Mouse (Mus musculus) hindbrain, embryonic 15.5 days (tissue): ENCODE data around the gene Tprn. TPM values are rescaled to one million over a fixed set of nuclear protein-coding genes. Genes with fewer than 3 reads are reported as not detected.
"Not testable (repeated sequence)": the region's sequence is repeated elsewhere in the genome, so short reads cannot be mapped to it uniquely, and the experiment has no call there.

ENCODE experiments used
- ATAC-seq: fragments of 200-750 bp; cut with Nextera tagmentation; 2 replicates; pipeline ENCODE4 v1.8.0; 2017; ENCODE audit warnings: low read depth, moderate number of reproducible peaks, moderate TSS enrichment; ENCODE audit not compliant: low FRiP score
- H3K27ac ChIP-seq: fragments of 300-500 bp; sonication (generic); replicated peaks from 2 replicates; pipeline ENCODE4 v1.5.1; 2015; ENCODE audit warnings: mild to moderate bottlenecking, inconsistent platforms
- H3K27me3 ChIP-seq: fragments of 300-500 bp; sonication (generic); 2 replicates; pipeline ENCODE4 v1.6.1; 2015; ENCODE audit warnings: control low read depth, inconsistent platforms
- H3K36me3 ChIP-seq: fragments of 300-500 bp; sonication (generic); 2 replicates; pipeline ENCODE4 v1.6.1; 2015; ENCODE audit warnings: control low read depth, inconsistent platforms
- H3K4me1 ChIP-seq: fragments of 300-500 bp; sonication (generic); replicated peaks from 2 replicates; pipeline ENCODE4 v1.6.1; 2015; ENCODE audit warnings: control low read depth, inconsistent platforms
- H3K4me2 ChIP-seq: fragments of 300-500 bp; sonication (generic); 2 replicates; pipeline ENCODE4 v1.6.1; 2015; ENCODE audit warnings: moderate library complexity, mild to moderate bottlenecking, inconsistent platforms
- H3K4me3 ChIP-seq: fragments of 300-500 bp; sonication (generic); 2 replicates; pipeline ENCODE4 v1.5.1; 2015; ENCODE audit warnings: mild to moderate bottlenecking, inconsistent platforms
- H3K9ac ChIP-seq: fragments of 300-500 bp; sonication (generic); 2 replicates; pipeline ENCODE4 v1.6.1; 2015; ENCODE audit warnings: inconsistent platforms
- H3K9me3 ChIP-seq: fragments of 300-500 bp; sonication (generic); 2 replicates; pipeline ENCODE4 v1.6.1; 2016; ENCODE audit warnings: control low read depth, inconsistent platforms
- WGBS: fragments of 180-500 bp; shearing (Covaris S2); methylation state at CpG from one replicate; pipeline ENCODE4 v1.1.7; 2015; 5-methylcytosine and 5-hydroxymethylcytosine counted together
- polyA plus RNA-seq: library from polyadenylated mRNA; unstranded; fragments of >200 nt; fragmentation: Nextera tagmentation; extraction: Ambion mirVana; gene quantifications from 2 replicates; pipeline ENCODE4 v1.2.1, GENCODE M21; 2015

Gene Tprn
- polyA plus RNA-seq, 1 experiment from 2014 or later = 21.5 TPM

DNA sequence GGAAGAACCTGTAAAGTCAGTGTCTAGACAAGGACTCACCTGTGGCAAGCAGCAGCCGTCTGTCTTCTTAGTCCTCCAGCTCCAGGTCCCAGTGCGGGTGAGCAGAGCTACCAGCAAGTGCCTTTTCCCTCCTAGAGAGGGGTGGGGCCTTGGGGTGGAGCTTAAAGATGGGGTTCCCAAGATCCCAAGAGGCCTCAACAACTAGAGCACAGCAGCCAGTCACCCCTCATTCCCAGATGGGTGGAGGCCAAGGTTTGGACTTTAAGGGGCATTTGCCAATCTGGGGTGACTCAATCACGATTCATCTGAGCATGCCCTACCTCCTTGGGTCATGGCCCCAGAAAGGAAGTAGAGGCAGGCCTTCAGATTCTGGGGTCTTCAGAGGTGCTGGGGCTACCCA is 22.7 kb upstream of the Tprn start:
- Histone ChIP-seq H3K4me2 (no peak overlapping the region), H3K9ac (no peak overlapping the region), H3K27ac (no peak overlapping the region), H3K27me3 (peaks cover 4% of the 10 kb centered on the region; the same call in 1 of the 2 replicates), H3K4me3 (no peak overlapping the region), H3K9me3 (no peaks in the 10 kb centered on the region), H3K4me1 (peaks cover 37% of the 10 kb centered on the region), H3K36me3 (no peaks in the 10 kb centered on the region)
- ATAC-seq = no peak
- WGBS = 88% methylated on average over 3 of the region's 3 CpGs

DNA sequence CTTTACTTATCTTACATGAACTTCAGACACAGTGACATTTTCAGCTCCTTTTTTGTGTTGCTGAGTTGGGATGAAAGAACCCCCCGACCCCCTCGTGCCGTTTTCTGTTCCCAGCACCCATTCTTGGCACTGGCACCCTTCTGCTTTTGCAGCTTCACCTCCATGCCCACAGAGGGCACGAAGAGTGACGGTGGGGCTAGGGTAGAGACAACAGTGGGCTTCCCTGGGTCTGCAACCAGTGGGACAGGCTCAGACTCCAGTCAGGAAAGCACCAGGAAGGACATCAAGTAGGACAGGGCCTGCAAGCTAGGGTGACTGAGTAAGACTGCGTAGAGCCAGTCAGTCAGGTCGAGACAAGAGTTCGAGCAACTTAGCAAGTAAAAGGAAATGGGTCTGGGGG is 22.1 kb upstream of the Tprn start:
- H3K4me2 ChIP-seq = peak overlapping the region; percentile 92

DNA sequence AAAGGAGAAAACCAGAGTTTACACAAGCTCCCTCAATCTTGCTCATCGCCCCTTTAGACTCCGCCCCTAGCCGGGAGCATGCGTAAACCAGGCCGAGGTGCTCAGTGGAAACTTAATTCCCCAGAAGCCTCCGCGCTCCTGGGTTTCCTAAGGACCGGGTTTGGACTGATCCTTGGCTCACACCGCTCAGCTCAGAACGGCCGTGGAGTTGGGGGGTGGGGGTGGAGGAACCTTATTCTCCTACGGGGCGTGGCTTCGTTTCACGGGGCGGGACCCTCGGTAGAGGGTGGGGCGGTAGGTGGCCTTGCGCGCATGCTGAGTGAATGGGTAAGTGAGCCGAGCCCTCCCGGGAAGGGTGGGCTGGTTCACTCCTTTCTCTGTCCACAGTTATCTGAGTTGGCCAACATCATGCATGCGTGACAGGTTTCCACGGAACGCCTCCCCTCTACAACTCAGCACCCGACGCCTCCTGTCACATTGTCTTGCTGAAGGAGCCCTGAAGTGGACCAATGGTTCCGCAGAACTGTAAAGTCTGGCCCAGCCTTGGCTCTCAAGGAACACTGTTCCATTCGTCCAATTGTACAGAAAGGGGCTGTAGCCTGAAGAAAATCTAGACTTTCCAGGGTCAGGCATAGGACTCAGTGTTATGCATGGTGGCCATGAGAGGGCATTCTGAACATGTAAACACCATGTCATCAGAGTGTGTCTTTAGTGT is 21.5 kb upstream of the Tprn start:
- peak; percentile 83 for ATAC-seq
- Histone ChIP-seq H3K27ac (peak overlapping the region; percentile 72), H3K4me1 (peaks cover 37% of the 10 kb centered on the region), H3K36me3 (no peaks in the 10 kb centered on the region; the same call in 1 of the 2 replicates), H3K9me3 (no peaks in the 10 kb centered on the region), H3K9ac (peak overlapping the region; percentile 24), H3K27me3 (peaks cover 4% of the 10 kb centered on the region; the same call in 1 of the 2 replicates), H3K4me2 (peak overlapping the region; percentile 92), H3K4me3 (peak overlapping the region; percentile 61)
- WGBS = 1% methylated on average over 29 of the region's 29 CpGs

More for the DNA sequence above, 22.1 kb upstream of the Tprn start:
- no peaks in the 10 kb centered on the region; the same call in 1 of the 2 replicates for H3K36me3 ChIP-seq
- H3K9ac ChIP-seq = no peak overlapping the region
- H3K27ac ChIP-seq = peak overlapping the region; percentile 72
- ATAC-seq = peak; percentile 23
- H3K4me3 ChIP-seq = peak overlapping the region; percentile 61
- no peaks in the 10 kb centered on the region for H3K9me3 ChIP-seq
- peaks cover 37% of the 10 kb centered on the region for H3K4me1 ChIP-seq
- 54% methylated on average over 8 of the region's 8 CpGs for WGBS
- H3K27me3 ChIP-seq = peaks cover 4% of the 10 kb centered on the region; the same call in 1 of the 2 replicates

DNA sequence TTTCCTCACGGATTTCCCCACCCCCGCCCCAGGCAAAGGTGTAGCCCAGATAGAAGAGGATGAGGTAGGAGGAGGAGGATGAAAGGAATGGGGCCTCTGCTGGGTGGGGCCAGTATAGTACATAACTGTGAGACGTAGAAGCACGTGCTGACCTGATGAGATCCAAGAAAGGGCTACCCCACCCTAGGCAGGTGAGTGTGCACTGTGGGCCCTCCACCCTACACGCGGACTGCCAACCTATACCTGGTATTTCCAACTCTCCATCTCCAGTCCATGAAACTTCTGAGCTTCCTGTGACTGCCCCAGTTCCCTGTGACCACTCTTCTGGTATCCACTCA is 21.0 kb upstream of the Tprn start:
- peaks cover 37% of the 10 kb centered on the region for H3K4me1 ChIP-seq
- peak; percentile 32 for ATAC-seq
- H3K4me3 ChIP-seq = peak overlapping the region; percentile 61
- peak overlapping the region; percentile 81 for H3K9ac ChIP-seq
- H3K36me3 ChIP-seq = no peaks in the 10 kb centered on the region; the same call in 1 of the 2 replicates
- H3K27me3 ChIP-seq = peaks cover 4% of the 10 kb centered on the region; the same call in 1 of the 2 replicates
- no peaks in the 10 kb centered on the region for H3K9me3 ChIP-seq
- 12% methylated on average over 6 of the region's 6 CpGs for WGBS
- H3K4me2 ChIP-seq = peak overlapping the region; percentile 92
- H3K27ac ChIP-seq = peak overlapping the region; percentile 72

DNA sequence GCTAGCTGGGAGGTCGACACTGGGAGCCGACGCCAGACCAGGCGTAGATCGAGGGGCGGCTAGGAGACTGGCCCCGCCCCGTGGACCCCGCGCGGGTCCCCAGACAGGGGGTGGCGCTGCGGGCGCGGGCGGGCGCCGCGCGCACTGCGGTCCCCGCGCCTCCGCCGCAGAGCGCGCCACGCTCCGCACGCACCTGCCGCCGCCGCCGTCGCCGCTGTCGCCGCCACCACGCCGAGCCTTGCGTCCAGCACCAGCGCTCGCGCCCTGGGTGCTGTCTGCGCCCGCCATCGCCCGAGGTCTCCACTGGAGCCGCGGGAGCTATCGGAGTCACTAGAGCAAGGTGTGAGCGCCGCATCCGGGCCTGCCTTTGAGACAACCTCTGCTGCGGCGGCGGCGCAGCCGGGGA is 20.3 kb upstream of the Tprn start, which contains the start of the genes Rnf208 and Cysrt1:
Gene Rnf208, plus strand, starts transcription at position 155 of the 406 bp plus-strand sequence.
Gene Cysrt1, minus strand, starts transcription at position 352 of the 406 bp plus-strand sequence.
- no peaks in the 10 kb centered on the region for H3K9me3 ChIP-seq
- peak within 1 kb of the TSS; percentile 61 for H3K4me3 ChIP-seq
- H3K4me2 ChIP-seq = peak within 1 kb of the TSS; percentile 92
- peak within 1 kb of the TSS; percentile 81 for H3K9ac ChIP-seq
- H3K27me3 ChIP-seq = peaks cover 4% of the 10 kb centered on the region; the same call in 1 of the 2 replicates
- 0% methylated on average over 40 of the region's 59 CpGs for WGBS
- H3K36me3 ChIP-seq = no peaks in the 10 kb centered on the region; the same call in 1 of the 2 replicates
- ATAC-seq = peak; percentile 65
- peaks cover 37% of the 10 kb centered on the region for H3K4me1 ChIP-seq
- peak within 1 kb of the TSS; percentile 72 for H3K27ac ChIP-seq

DNA sequence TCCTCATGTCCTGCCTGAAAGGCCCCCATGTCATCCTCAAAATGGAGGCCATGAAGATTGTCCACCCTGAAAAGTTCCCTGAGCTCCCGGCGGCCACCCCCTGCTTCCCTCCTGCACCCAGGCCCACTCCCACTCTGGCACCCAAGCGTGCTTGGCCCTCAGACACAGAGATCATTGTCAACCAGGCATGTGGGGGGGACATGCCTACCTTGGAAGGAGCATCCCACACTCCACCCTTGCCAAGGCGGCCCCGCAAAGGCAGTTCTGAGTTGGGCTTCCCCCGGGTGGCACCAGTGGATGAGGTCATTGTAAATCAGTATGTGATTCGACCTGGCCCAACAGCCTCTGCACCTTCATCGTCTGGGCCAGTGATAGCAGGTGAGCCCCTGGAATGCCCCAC is 19.1 kb upstream of the Tprn start:
- Histone ChIP-seq H3K4me1 (peaks cover 37% of the 10 kb centered on the region), H3K27me3 (no peaks in the 10 kb centered on the region), H3K4me2 (peak overlapping the region; percentile 92), H3K4me3 (peak overlapping the region; percentile 61), H3K9ac (peak overlapping the region; percentile 81), H3K27ac (no peak overlapping the region), H3K9me3 (no peaks in the 10 kb centered on the region), H3K36me3 (no peaks in the 10 kb centered on the region; the same call in 1 of the 2 replicates)
- WGBS = 83% methylated on average over 8 of the region's 8 CpGs
- no peak for ATAC-seq

DNA sequence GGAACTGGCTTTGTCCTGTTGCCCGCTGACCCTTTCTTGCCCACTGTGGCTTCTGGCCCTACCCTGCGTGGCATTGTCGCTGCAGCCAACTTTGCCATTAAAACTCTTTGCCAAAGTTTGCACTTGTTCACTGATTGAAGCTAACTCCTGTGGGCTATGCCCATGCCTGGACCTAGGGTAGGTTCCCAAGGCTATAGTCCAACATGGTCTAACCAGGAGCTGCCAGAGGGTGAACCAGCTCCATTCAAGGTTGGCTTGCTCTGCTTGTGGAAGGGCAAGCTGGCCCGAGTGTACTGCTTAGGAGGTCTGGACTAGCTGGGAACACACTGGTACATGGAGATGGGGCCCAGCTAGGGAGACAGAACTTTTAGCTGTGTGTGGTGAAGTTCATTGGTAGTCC is 18.3 kb upstream of the Tprn start:
- 90% methylated on average over 4 of the region's 4 CpGs for WGBS
- H3K36me3 ChIP-seq = no peaks in the 10 kb centered on the region; the same call in 1 of the 2 replicates
- H3K27me3 ChIP-seq = no peaks in the 10 kb centered on the region
- no peak for ATAC-seq
- H3K4me2 ChIP-seq = 0 out of 2 replicates have a peak overlapping the region, but pooled peaks have one; percentile 92
- no peaks in the 10 kb centered on the region for H3K9me3 ChIP-seq
- no peak overlapping the region for H3K9ac ChIP-seq
- peaks cover 37% of the 10 kb centered on the region for H3K4me1 ChIP-seq
- H3K27ac ChIP-seq = no peak overlapping the region
- H3K4me3 ChIP-seq = no peak overlapping the region

DNA sequence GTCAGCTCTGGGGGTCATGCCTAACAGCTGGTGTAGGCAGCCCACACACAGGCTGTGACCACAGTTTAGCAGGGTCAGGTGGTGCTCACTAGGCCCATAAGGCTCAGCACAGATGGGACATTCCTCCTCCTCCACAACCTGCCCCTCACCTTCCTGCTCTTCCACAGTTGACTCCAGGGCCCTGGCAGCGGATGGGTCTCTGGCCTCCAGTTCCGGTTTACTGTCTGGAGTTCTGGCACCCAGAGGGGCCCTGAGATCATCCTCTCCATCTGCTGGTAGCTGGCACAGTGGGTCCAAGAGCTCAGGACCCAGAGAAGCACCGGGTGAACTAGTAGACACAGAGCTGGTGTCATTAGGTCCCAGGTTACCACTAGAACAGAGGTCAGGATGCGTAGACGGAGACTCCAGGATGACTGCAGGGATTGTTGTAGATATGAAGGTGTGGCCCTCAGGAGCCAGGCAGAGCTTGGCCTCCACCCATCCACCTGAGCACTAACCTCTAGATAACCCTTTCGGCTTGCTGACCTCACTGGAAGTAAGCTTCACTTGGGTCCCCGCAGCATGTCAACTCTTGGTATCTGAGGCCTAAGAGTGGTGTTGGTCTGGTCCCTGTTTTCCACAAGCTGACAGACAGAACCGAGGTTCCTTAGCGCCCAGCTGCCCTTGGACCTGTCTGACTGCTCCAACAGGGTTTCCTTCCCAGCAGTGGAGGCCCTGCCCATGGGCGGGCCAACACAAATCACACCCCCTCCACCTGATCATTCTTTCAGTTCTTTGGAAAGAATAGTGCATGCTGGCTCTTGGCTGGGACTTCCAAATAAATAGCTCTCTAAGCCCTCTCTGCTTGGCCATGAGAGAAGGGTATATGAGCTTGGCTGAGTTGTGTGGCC is 16.0 kb upstream of the Tprn start, which contains the start of gene AL732309.1:
Gene AL732309.1, minus strand, starts transcription at position 681 of the 890 bp plus-strand sequence.
- ATAC-seq = no peak
- H3K36me3 ChIP-seq = peaks cover 8% of the 10 kb centered on the region; the same call in 1 of the 2 replicates
- WGBS = 92% methylated on average over 10 of the region's 10 CpGs

DNA sequence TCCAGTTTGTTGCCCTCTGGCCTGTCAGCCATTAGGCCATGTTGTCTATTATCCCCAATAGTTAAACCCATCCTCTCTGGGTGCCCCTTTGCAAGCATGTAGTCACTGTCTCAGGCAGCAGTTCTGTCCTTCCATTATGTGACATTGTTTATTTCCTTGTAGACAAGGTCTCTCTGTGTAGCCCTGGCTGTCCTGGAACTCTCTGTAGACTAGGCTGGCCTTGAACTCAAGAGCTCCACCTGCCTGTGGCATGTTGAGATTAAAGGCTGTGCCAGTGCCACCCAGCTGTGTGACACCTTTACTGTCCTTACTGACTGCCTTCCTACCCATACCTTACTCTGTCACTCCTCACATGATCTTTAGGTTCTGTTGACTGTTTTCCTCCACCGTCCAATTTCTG is 10.1 kb upstream of the Tprn start:
- Histone ChIP-seq H3K27ac (no peak overlapping the region), H3K9me3 (no peaks in the 10 kb centered on the region), H3K27me3 (no peaks in the 10 kb centered on the region), H3K4me2 (no peak overlapping the region), H3K4me3 (no peak overlapping the region), H3K9ac (no peak overlapping the region), H3K4me1 (peaks cover 20% of the 10 kb centered on the region), H3K36me3 (0 out of 2 replicates have a peak, but pooled peaks cover 10% of the 10 kb centered on the region)
- WGBS = 93% methylated on average over 1 of the region's 1 CpGs
- ATAC-seq = no peak

More for the DNA sequence above, 16.0 kb upstream of the Tprn start, which contains the start of gene AL732309.1:
- no peak within 1 kb of the TSS for H3K4me3 ChIP-seq
- H3K4me2 ChIP-seq = no peak within 1 kb of the TSS
- peaks cover 24% of the 10 kb centered on the region for H3K4me1 ChIP-seq
- H3K9ac ChIP-seq = no peak within 1 kb of the TSS
- no peaks in the 10 kb centered on the region for H3K9me3 ChIP-seq
- no peaks in the 10 kb centered on the region for H3K27me3 ChIP-seq
- H3K27ac ChIP-seq = no peak within 1 kb of the TSS

DNA sequence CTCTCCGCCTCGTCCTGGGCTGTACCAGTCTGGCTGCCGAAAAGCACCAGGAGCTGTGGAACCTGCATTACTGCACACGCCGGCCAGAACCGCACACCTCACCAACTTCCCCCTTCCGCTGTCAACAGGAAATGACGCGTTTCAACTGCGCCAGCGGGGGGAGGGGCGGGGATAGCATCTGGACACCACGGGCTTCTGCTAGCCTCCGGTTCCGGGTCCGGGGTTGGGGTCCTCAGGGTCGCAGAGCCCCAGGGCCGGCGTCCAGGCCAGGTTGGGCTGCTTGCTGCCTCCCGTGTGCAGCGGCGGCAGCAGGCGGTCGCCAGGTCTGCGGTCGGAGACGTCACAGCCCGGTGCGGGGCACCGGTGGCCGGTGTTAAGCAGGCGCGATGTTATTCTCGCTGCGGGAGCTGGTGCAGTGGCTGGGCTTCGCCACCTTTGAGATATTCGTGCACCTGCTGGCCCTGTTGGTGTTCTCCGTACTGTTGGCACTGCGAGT is 7.1 kb upstream of the Tprn start, which contains the start of gene Tmem203:
Gene Tmem203, plus strand, starts transcription at position 156 of the 496 bp plus-strand sequence.
- under 1% methylated on average over 39 of the region's 39 CpGs for WGBS
- Histone ChIP-seq H3K4me1 (peaks cover 26% of the 10 kb centered on the region), H3K36me3 (0 out of 2 replicates have a peak, but pooled peaks cover 7% of the 10 kb centered on the region), H3K9ac (peak within 1 kb of the TSS; percentile 83), H3K4me2 (peak within 1 kb of the TSS; percentile 93), H3K4me3 (peak within 1 kb of the TSS; percentile 81), H3K9me3 (no peaks in the 10 kb centered on the region), H3K27me3 (no peaks in the 10 kb centered on the region), H3K27ac (peak within 1 kb of the TSS; percentile 78)
- peak; percentile 94 for ATAC-seq

DNA sequence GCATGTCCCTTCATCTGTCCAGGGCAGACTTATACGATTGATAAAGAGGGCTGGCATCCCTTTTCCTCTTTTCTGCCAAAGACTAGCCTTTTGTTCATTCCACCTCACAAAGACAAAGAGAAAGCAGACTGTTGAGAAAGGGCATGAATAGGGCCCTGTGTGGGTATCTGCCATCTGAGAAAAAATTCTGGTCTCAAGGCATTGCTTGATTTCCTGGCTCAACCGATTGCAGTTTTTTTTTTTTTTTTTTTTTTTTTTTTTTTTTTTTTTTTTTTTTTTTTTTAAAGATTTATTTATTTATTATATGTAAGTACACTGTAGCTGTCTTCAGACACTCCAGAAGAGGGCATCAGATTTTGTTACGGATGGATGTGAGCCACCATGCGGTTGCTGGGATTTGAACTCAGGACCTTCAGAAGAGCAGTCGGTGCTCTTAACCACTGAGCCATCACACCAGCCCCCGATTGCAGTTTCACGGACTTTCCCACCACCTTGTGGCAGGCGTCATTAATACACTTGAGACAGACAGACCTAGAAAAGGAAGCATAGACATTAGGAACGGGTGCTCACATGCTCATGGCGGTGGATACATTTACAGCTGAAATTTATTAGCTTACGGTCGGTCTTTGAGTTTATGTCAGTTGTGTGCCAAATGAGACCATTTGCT is 5.8 kb upstream of the Tprn start:
- H3K9ac ChIP-seq = peak overlapping the region; percentile 83
- H3K4me1 ChIP-seq = peaks cover 26% of the 10 kb centered on the region
- peak overlapping the region; percentile 93 for H3K4me2 ChIP-seq
- 59% methylated on average over 12 of the region's 12 CpGs for WGBS
- H3K9me3 ChIP-seq, H3K27me3 ChIP-seq, H3K27ac ChIP-seq, ATAC-seq, H3K36me3 ChIP-seq: not testable (repeated sequence)
- H3K4me3 ChIP-seq = peak overlapping the region; percentile 81
